Mouse (Mus musculus) heart, postnatal 0 days (tissue): Measurements from ENCODE around the gene Adam10.

ENCODE experiments used
- CTCF ChIP-seq: IDR thresholded peaks from 2 replicates; pipeline ENCODE4 v1.5.1; 2016; ENCODE audit warnings: antibody characterized with exemption, control low read depth, low read depth
- EP300 ChIP-seq: IDR thresholded peaks from 2 replicates; pipeline ENCODE4 v1.6.1; 2016; ENCODE audit warnings: antibody characterized with exemption, low read depth

- TF ChIP-seq CTCF (no peak), EP300 (no peak)
These were observed 96.7 kb downstream of the Adam10 start for GRCm38 (mm10) chr9:70775517-70775916.
